Mouse (Mus musculus): ENCODE data around the gene Cldn4.

DNA sequence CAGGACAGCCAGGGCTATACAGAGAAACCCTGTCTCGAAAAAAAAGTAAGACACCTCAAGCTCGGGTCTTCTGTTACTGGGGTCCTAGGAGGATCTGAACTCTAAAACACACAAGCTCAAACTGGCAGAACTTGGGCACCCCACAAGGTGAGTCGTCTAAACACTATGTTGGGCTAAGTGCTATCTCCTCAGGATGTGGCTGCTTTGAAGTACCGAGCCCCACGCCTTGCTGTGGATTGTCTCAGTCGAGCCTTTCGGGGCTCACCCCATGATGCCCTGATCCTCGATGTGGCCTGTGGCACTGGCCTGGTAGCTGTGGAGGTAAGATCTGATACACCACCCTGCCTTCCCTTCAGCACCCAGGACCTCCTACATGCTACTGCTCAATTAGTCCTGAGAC lies 13.5 kb downstream of the Cldn4 start:
- TF ChIP-seq ZNF384 (IDR thresholded peaks at IDR 0.05; ENCODE audit: low read depth, low read length) (no peak), MAFK (IDR thresholded peaks at IDR 0.05; ENCODE audit: insufficient read depth, low read depth, low read length) (no peak), HCFC1 (IDR thresholded peaks at IDR 0.05; ENCODE audit: borderline replicate concordance, insufficient read depth, low read length) (no peak), ZC3H11A (IDR thresholded peaks at IDR 0.05; ENCODE audit: borderline replicate concordance, low read depth, low read length) (no peak)

All from ES-E14 (cell line).